ENCODE assay signal across 8 mouse cellular contexts in genomic region chr2:92184077-92184921, GRCm38 (mm10).
DNase-seq lines count a peak whose midpoint lies in the region; ATAC-seq and TF ChIP-seq lines count a peak whose summit lies in the region.

No protein-coding gene starts in this region.

- peak overlapping the region; percentile 75 for H3K4me2 ChIP-seq in embryonic facial prominence, embryonic 13.5 days
- H3K4me2 ChIP-seq in kidney, embryonic 14.5 days (replicated peaks; ENCODE audit: low read depth, low read length): peak overlapping the region; percentile 77
- H3K4me2 ChIP-seq in myocyte (ENCODE audit: low read depth): peak overlapping the region; percentile 70
- H3K4me2 ChIP-seq in stomach, embryonic 15.5 days: peak overlapping the region; percentile 80

- H3ac ChIP-seq in myocyte (ENCODE audit: control insufficient read depth, insufficient read length): peak overlapping the region; percentile 20

- ATAC-seq in embryonic facial prominence, embryonic 13.5 days (ENCODE audit: insufficient number of reproducible peaks, insufficient read depth, low FRiP score, low TSS enrichment, low read depth): peak; percentile 22
- peak; percentile 58 for ATAC-seq in kidney, embryonic 14.5 days (ENCODE audit: low FRiP score, low TSS enrichment)
- peak; percentile 63 for ATAC-seq in stomach, embryonic 15.5 days (ENCODE audit: insufficient read depth, low FRiP score, low read depth)

- peak; percentile 27 to 40 for DNase-seq in urinary bladder, adult 18-20 months (ENCODE audit: low spot score in 2 of 2)
- no peak for DNase-seq in urinary bladder, postnatal 10 days (ENCODE audit: low spot score)
- DNase-seq in heart, adult 8-10 months (ENCODE audit: low spot score): peak; percentile 58
- DNase-seq in liver: peak; percentile 53

- peaks cover 38% of the 10 kb centered on the region for H3K79me2 ChIP-seq in myocyte (ENCODE audit: control insufficient read depth, insufficient read depth)

- H3K4me1 ChIP-seq in embryonic facial prominence, embryonic 13.5 days: peaks cover 20% of the 10 kb centered on the region
- peaks cover 19% of the 10 kb centered on the region for H3K4me1 ChIP-seq in kidney, embryonic 14.5 days (ENCODE audit: control insufficient read depth, insufficient read depth, low read length)
- H3K4me1 ChIP-seq in stomach, embryonic 15.5 days: peaks cover 11% of the 10 kb centered on the region

- no peaks in the 10 kb centered on the region for H3K9me3 ChIP-seq in embryonic facial prominence, embryonic 13.5 days
- no peaks in the 10 kb centered on the region for H3K9me3 ChIP-seq in kidney, embryonic 14.5 days (ENCODE audit: control insufficient read depth, low read length)
- H3K9me3 ChIP-seq in stomach, embryonic 15.5 days: no peaks in the 10 kb centered on the region

- peak overlapping the region; percentile 75 for H3K4me3 ChIP-seq in embryonic facial prominence, embryonic 13.5 days
- H3K4me3 ChIP-seq in kidney, embryonic 14.5 days (ENCODE audit: low read length): peak overlapping the region; percentile 83
- peak overlapping the region; percentile 82 for H3K4me3 ChIP-seq in myocyte
- H3K4me3 ChIP-seq in stomach, embryonic 15.5 days (replicated peaks): peak overlapping the region; percentile 83

- no peaks in the 10 kb centered on the region for H3K36me3 ChIP-seq in embryonic facial prominence, embryonic 13.5 days
- no peaks in the 10 kb centered on the region for H3K36me3 ChIP-seq in kidney, embryonic 14.5 days (ENCODE audit: control insufficient read depth, insufficient read depth, low read length)
- H3K36me3 ChIP-seq in myocyte (ENCODE audit: control insufficient read depth, insufficient read depth): no peaks in the 10 kb centered on the region
- H3K36me3 ChIP-seq in stomach, embryonic 15.5 days: no peaks in the 10 kb centered on the region

- TF ChIP-seq POLR2A in myocyte (IDR thresholded peaks at IDR 0.05; ENCODE audit: insufficient read length, low read depth): peak; percentile 47

- peak overlapping the region; percentile 91 for H3K9ac ChIP-seq in embryonic facial prominence, embryonic 13.5 days
- peak overlapping the region; percentile 91 for H3K9ac ChIP-seq in kidney, embryonic 14.5 days (ENCODE audit: low read depth, low read length)
- peak overlapping the region; percentile 87 for H3K9ac ChIP-seq in stomach, embryonic 15.5 days

- H3K27me3 ChIP-seq in embryonic facial prominence, embryonic 13.5 days: no peaks in the 10 kb centered on the region
- H3K27me3 ChIP-seq in kidney, embryonic 14.5 days (ENCODE audit: control insufficient read depth, insufficient read depth, low read length): no peaks in the 10 kb centered on the region
- H3K27me3 ChIP-seq in myocyte (ENCODE audit: control insufficient read depth, insufficient read depth, insufficient read length): no peaks in the 10 kb centered on the region
- H3K27me3 ChIP-seq in stomach, embryonic 15.5 days (replicated peaks): no peaks in the 10 kb centered on the region

- 2% methylated on average over 14 of the region's 19 CpGs for WGBS in embryonic facial prominence, embryonic 13.5 days
- 2% methylated on average over 19 of the region's 19 CpGs for WGBS in kidney, embryonic 14.5 days
- WGBS in stomach, embryonic 15.5 days: 0% methylated on average over 16 of the region's 19 CpGs

- peak overlapping the region; percentile 100 for H3K27ac ChIP-seq in embryonic facial prominence, embryonic 13.5 days
- peak overlapping the region; percentile 100 for H3K27ac ChIP-seq in kidney, embryonic 14.5 days (ENCODE audit: low read depth, low read length)
- peak overlapping the region; percentile 100 for H3K27ac ChIP-seq in stomach, embryonic 15.5 days

TF ChIP-seq in myocyte, 11 proteins besides CTCF, POLR2A, EP300 and RAD21:
- TF ChIP-seq MYOG (IDR thresholded peaks at IDR 0.05; ENCODE audit: control insufficient read depth in 1 of 3, insufficient read depth in 1 of 3, insufficient read length in 2 of 3, low read depth in 2 of 3): peak in 1 of 3 experiments; percentile 10
- peak; percentile 54 for TF ChIP-seq POLR2AphosphoS2 (IDR thresholded peaks at IDR 0.05; ENCODE audit: insufficient read length, low read depth)
- no peak for TF ChIP-seq USF1 (IDR thresholded peaks at IDR 0.05; ENCODE audit: low read depth)
TF ChIP-seq in myocyte: peak in this region for 2.
